Mouse (Mus musculus): ENCODE data around the gene Fmo6.

The Fmo6 gene

GRCm38 (mm10) chr1:162937415-162937814, at the start of gene Fmo6:
Gene Fmo6 (minus strand): TSS chr1:162937515.
- no peak for DNase-seq

GRCm38 (mm10) chr1:162986777-162987176, 49.5 kb upstream of the Fmo6 start:
- DNase-seq = no peak

GRCm38 (mm10) chr1:162986121-162986748, 48.9 kb upstream of the Fmo6 start:
- DNase-seq = no peak

GRCm38 (mm10) chr1:162984428-162984827, 47.1 kb upstream of the Fmo6 start, which contains the start of gene Fmo3:
Gene Fmo3 (minus strand): TSS chr1:162984528.
- no peak for DNase-seq

- no peak for DNase-seq
These were observed 26.2 kb upstream of the Fmo6 start for GRCm38 (mm10) chr1:162963556-162963955.

- no peak for DNase-seq
These were observed 20.1 kb upstream of the Fmo6 start for GRCm38 (mm10) chr1:162957422-162957821.

- no peak for DNase-seq
These were observed 15.8 kb upstream of the Fmo6 start for GRCm38 (mm10) chr1:162953079-162953478.

- no peak for DNase-seq
These were observed 12.4 kb upstream of the Fmo6 start for GRCm38 (mm10) chr1:162949763-162950162.

GRCm38 (mm10) chr1:162947934-162948333, 10.6 kb upstream of the Fmo6 start:
- no peak for DNase-seq

GRCm38 (mm10) chr1:162946837-162947558, 9.7 kb upstream of the Fmo6 start:
- DNase-seq = no peak

GRCm38 (mm10) chr1:162943700-162944099, 6.4 kb upstream of the Fmo6 start:
- no peak for DNase-seq

GRCm38 (mm10) chr1:162938696-162939351, 1.5 kb upstream of the Fmo6 start:
- DNase-seq = no peak

GRCm38 (mm10) chr1:162937970-162938695, 818 bp upstream of the Fmo6 start:
- DNase-seq = no peak

GRCm38 (mm10) chr1:162934374-162935012, 2.8 kb downstream of the Fmo6 start:
- DNase-seq = no peak

- DNase-seq = no peak
These were observed 4.9 kb downstream of the Fmo6 start for GRCm38 (mm10) chr1:162932386-162932785.

GRCm38 (mm10) chr1:162931880-162932279, 5.4 kb downstream of the Fmo6 start:
- DNase-seq = no peak

- no peak for DNase-seq
These were observed 5.9 kb downstream of the Fmo6 start for GRCm38 (mm10) chr1:162931310-162931875.

- DNase-seq = no peak
These were observed 6.7 kb downstream of the Fmo6 start for GRCm38 (mm10) chr1:162930631-162931030.

GRCm38 (mm10) chr1:162929146-162929545, 8.2 kb downstream of the Fmo6 start:
- DNase-seq = no peak

GRCm38 (mm10) chr1:162925121-162925520, 12.2 kb downstream of the Fmo6 start:
- DNase-seq = no peak

GRCm38 (mm10) chr1:162916661-162917060, 20.7 kb downstream of the Fmo6 start:
- DNase-seq = no peak

GRCm38 (mm10) chr1:162914932-162915556, 22.3 kb downstream of the Fmo6 start:
- DNase-seq = no peak
